Mouse (Mus musculus) heart, postnatal 25 days (tissue): ENCODE results near the gene Abcd2. TPM values are rescaled to one million over a fixed set of nuclear protein-coding genes. Genes with fewer than 3 reads are reported as not detected.

Experiments
- DNase-seq: peaks from one replicate; pipeline ENCODE4 v3.0.0; 2022; ENCODE audit warnings: low spot score
- intact Hi-C: fragments of 180-260 bp; cut with DNase I; formaldehyde crosslinking; loops from one replicate; pipeline ENCODE4 v1.15.1; 2025
- total RNA-seq, 2 experiments: library from RNA; stranded (reverse); gene quantifications; 2 replicates each; pipeline ENCODE4 v1.2.3; 2021

Gene Abcd2
- 1 to 10 TPM; 5.4 to 5.8 TPM for total RNA-seq

DNA sequence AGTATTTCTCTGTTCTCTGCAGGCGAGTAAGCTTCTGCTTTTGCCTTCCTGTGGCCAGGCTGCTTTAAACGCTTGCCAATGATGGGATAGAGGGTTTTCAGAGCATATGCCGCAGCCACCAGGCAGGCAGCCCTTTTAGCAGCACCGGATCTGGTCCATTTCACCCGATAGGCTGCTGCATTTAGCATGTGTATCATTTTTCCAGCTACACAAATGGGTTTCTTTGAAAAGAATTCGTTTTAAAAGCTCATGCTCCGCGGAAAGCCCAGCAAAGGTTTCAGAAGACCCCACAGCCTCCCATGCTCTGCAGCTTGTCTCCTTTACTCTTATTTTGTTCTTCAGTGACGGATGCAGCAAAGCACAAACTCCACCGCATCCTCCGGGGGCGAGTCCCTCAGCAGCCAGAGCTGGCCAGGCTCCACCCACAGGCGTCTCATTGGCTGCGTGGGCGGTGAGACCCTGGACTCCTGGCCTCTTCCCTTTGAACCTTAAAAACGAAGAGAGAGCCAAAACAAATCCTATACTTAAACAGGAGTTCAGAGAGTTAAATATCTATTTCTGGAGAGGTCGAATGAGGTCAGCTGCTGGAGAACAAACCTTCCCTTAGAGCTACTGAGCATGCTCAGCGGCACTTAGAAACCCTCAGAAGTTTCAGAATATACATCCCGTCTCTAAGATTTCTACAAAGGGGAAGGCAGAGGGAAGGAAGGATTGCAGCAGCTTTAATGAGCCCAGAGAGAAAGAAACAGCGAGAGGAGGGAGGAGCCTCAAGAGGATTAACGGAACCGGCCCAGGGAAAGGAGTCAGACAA is at the start of gene Abcd2:
Gene Abcd2, minus strand, starts transcription at position 388 of the 811 bp plus-strand sequence.
- DNase-seq: peak; percentile 65
- intact Hi-C loops: no loop called here

DNA sequence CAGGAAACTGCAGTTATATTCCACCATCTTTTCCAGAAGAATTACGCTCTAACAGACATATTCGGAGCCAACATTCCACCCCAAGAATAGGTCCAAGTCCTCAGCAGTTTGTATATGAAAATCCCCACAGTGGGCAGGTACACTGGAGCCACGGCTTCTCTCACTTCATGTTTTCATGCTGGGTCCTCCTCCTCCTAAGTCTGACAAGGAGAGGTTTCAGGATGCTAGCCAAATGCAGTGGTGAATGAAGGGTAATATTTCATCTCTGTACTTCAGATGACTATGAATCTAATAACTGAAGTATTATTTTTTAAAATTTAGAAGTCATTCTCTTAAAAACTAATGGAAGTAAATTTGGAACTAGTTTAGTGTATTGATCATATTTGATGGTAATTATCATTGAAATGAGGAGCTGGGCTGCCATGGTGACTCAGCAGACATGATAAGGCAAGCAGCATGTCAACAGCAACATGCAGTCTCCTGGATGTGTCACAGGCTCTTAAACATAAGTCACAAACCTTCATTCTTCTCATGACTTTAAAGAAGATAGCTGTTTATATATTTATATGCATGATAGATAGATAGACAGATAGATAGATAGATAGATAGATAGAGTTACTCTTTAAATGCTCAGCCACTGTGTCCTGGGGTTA is 49.2 kb upstream of the Abcd2 start:
- DNase-seq: no peak
- intact Hi-C loops: no loop called here

DNA sequence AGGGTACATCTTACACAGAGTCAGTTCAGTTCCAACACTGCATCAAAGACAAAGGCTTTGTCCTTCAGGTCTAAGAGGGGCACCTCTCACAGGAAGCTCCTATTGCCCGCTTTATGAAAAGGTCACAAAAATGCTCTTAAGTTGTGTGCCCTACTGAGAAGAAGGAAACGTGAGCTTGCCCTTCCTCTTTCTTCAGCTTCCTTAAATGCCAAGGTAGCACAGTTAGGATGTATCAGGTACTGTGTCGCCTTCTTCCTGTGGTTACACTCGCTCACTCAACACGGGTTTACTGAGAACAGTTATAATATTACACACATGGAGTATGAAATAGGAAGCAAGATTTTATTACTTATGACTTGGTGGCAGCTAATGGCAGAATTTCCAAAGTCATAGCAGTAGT is 45.7 kb upstream of the Abcd2 start:
- DNase-seq: no peak
- intact Hi-C loops: no loop called here

GRCm38 (mm10) chr15:91206518-91206917 is 14.9 kb upstream of the Abcd2 start:
- intact Hi-C loops: no loop called here
- no peak for DNase-seq

- intact Hi-C loops: no loop called here
- no peak for DNase-seq
Observed at GRCm38 (mm10) chr15:91203521-91203920, 11.9 kb upstream of the Abcd2 start.

- no peak for DNase-seq
- intact Hi-C loops: no loop called here
Observed at GRCm38 (mm10) chr15:91202486-91202885, 10.9 kb upstream of the Abcd2 start.

DNA sequence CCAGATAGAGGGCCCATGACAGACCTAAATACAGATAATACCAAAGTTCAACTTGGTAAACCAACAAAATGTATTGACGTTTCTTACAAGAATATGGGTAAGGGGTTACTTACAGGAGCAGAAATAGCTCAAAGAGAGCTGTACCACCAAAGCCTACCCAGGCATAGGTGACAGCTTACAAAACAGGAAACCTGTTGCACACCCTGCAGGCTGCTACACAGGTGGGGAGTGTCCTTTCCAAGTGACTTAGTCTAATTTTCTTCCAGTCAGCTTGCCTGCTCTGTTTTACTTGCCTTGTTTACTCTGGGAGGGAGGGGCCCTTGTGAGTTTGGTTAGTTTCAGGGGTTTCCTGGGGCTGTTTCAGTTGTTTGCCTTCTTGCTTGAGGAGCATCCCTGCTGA is 9.2 kb upstream of the Abcd2 start:
- DNase-seq: no peak
- intact Hi-C loops: no loop called here

GRCm38 (mm10) chr15:91199256-91199905 is 7.8 kb upstream of the Abcd2 start, which contains the start of gene CN725425:
Gene CN725425, plus strand, starts transcription at chr15:91199494.
- DNase-seq: no peak
- intact Hi-C loops: no loop called here

DNA sequence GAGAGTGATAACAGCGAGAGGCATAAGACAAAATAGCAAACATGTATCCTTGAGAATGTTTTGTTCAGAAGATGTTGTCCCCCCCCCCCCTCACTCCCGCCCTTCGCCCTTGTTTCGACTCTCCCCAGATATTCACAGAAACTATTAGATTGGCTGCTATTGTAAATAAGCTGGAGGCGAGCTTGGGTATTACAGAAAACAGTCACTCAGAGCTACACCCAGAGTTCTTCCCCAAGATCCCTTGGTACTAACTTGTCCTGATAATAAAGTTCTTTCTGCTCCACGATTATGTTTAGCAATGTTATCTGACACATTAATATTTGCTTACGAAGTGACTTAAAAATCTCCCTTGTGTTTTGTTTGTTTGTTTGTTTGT is 612 bp upstream of the Abcd2 start:
- intact Hi-C loops: no loop called here
- no peak for DNase-seq

DNA sequence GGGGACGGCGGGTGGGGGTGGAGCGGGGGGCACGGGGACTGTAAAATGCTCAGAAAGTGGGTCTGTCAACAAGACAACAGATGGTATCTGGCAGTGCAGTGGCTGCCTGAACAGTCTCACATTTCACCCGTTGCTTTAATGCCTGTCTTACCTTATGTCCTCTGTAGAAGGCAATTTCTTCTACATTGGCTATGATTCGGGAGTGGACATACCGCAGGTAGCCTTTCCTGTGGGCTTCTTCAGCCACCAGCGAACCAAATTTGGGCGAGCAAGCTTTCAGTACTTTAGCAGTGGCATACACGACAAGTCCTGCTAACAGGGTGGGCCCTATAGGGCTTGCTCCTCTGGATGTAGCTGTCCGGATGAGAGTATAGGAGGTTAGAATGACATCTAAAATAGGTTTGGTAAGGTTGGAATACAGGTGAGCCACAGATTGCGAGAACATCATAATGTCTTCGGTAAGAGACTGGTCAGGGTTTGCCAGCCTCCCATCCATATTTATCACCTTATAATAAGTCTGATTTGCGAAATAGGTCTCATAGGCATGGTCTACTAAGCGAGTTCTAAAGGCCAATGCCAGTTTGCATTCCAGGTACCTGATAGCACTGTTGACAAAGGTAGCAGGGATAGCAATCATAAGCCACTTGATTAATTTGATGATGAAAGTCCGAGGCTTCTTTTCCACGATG is 936 bp downstream of the Abcd2 start:
- intact Hi-C loops: no loop called here
- DNase-seq: no peak

DNA sequence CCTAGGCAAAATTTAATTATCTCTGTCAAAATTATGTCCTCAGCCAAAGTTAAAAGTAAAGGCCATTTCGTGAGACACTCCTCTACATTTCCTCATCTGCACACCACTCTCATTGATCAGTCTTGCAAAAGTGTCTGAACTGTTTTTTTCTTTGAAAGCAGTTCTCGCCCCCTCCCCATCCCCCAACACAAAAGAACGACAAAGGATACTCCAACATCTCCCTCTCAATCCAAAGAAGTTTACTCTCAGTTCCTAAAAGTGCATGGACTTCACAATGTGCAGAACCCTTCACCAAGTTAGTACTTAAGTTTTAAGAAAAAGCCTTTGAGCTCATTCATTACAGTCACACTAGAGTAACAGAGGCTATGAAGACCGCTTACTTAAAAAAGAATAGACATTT is 1.6 kb downstream of the Abcd2 start:
- DNase-seq: no peak
- intact Hi-C loops: no loop called here

GRCm38 (mm10) chr15:91186358-91186757 is 5.2 kb downstream of the Abcd2 start:
- DNase-seq: no peak
- intact Hi-C loops: no loop called here

DNA sequence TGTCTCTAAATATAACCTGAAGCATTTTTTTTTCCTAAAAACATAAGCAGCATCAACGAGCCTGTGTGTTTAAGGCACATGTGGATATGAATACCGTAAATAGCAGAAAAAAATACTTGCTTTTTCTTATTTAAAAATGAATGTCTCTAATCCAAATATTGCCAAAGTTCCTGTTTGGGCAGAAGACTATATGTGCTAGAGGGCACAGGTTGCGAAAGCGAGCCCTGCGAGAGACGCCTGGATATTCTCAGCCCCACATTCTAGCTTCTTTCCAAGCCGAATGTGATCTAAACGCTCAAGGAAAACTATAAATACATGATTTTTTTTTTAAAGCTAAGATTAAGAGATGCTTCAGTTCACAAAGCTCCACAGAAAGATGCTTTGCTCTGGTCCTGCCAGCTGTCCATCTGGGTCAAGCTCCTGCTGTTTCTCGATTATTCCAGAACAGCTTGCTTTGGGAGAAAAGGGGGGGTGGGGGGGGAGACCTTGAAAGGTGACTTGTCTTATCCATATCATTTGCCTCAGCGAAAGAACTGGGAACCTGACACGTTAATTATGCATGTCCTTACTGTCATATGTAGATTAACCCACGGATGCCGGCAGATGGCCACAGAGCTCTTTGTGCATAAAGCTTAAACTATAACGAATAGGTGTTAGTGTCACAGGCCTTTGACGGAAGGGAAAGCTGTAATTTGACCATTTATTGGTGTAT is 11.5 kb downstream of the Abcd2 start:
- no peak for DNase-seq
- intact Hi-C loops: no loop called here

GRCm38 (mm10) chr15:91178656-91179314 is 12.8 kb downstream of the Abcd2 start:
- no peak for DNase-seq
- intact Hi-C loops: no loop called here

DNA sequence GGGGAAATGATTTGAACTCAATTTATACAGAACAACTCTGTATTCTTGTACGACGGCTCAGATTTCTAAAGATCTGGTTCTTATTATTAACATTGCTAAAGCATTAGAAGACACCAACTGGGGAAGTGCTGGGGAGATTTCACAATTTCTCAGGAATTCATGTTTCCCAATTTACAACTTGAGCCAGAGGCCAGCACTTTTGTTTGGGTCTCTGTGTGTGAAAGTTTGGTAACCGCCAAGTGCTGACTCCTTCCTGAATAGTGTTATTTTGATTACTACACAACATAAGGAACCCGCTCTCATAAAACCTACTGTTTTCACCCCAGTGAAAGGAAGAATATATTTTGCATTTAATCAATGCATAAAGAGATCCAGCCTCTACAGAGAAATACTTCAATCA is 19.4 kb downstream of the Abcd2 start:
- peak; percentile 10 for DNase-seq
- intact Hi-C loops: no loop called here

GRCm38 (mm10) chr15:91171332-91171731 is 20.3 kb downstream of the Abcd2 start:
- no peak for DNase-seq
- intact Hi-C loops: no loop called here

DNA sequence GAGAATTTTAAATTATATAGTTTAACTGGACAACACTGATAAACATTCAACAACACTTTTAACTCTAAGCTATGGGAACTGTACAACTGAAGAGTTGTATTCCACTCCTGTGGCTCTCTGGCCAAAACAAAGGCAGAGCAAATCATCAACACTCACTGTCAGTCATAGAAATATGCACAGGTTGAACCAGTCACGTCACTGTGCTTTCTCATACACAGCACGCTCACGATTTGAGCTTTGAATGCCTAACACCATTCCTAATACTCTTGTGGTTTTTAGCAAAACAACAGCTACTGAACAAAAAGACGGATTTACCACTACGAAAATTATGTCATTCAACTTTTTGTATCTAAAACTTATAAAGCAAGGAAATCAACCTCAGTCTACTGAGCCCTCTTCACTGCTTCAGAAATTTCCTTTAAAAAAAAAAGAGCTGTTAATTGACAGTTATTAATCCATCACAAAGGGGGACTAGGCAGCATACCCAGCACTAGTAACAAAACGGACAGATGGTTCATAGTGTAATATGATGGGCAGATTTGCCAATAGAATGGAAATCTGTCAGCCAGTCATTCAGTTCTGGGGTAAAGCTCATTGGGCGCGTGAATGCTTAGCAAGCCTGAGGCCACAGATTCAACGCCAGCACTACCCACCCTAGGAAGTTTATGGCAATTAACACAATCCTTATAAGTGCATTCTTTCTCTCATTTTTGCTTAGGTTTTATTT is 20.8 kb downstream of the Abcd2 start:
- intact Hi-C loops: no loop called here
- DNase-seq: no peak

DNA sequence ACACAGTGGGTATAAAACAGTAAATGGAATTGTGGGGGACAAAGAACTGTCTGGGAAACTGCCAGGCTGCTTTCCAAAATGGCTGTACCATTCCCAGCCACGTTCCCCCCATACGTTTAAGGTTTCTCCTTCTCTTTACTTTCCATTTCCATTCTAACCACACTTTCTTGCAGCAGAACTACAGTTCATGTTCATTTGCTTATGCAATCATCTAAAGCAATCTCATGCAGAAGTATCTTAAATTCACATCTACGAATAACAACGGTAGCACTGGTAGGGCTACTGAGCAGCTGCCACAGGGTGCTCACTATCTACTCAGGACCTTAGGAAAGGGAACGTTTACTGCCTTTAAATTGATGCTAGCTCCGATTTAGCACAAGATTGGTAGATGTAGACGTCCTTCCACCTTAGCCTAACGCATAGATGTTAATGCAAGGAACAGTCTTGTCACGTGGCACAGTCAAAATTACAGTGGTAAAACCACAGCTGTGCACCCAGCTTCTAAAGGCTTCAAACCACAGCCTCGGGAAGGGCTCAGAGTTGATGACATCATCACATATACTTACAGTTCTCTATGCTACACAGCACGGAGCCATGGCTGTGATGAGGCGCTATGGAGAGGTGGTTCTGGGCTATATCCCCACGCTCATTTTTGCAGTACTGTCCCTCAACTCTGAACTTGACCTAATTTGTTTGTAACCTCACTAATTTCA is 23.6 kb downstream of the Abcd2 start:
- intact Hi-C loops: loop anchor here (10.0 kb wide), 1 partner anchor 137 kb away; no protein-coding TSS in a partner anchor
- DNase-seq: no peak
